Mouse (Mus musculus) spleen, postnatal 36 days (tissue): ENCODE results near the gene Stk17b.

Experiments
- DNase-seq, 2 experiments: peaks; one replicate each; pipeline ENCODE4 v3.0.0; 2022; ENCODE audit warnings: low spot score in 2 of 2, mixed read lengths in 1 of 2

The Stk17b gene

DNA sequence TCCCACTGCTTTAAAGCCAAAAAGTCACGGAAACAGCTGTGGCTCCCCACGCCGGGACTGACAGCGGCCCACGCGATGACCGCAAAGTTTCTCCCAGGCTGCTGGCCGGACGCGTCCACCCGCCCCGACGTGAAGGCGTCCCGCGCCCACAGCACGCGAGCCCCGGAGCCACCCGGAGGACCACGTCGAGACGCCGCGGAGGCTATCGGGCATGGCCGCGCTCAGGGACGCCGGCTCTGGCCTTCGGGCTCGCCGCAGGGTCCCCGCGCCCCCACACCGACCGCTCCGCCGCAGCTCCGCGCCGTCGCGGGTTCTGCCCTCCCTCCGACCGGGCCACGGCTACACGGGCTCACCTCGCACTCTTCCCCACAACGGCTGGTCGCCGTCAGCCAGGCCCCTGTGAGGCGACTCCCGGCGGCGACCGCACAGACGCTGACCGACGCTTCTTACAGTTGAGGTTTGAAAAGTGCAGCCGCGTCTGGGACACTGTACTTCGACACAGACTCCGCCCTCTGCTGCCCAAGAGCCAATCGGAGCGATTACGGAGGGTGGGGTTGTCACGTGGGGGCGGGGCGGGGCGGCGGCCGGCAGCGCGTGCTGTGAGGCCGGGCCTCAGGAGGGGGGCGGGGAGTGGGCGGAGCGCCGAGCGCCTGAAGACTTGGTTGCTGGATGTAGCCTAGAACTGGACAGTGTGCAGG, at the start of gene Stk17b:
TSS of gene Stk17b (minus strand) at position 504 of the 698 bp plus-strand sequence.
- peak; percentile 93 to 94 for DNase-seq

DNA sequence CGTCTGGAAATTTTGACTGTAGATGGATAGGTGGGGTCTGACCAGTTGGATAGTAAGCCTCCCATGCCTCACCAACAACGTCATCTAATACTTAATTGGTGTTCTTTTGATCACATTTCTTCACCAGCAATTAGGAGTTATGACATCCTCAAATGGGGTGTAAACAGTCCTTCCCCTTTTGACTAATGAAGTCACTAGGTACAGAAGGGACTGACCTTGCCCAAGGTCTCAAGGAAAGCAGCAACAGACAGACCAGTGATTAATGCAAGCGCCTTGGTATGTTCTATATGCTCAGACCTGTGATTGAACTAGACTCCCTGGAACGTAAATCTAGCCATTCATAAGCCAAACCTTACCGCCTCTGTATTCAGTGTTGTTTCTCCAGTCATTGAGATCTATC, 45.3 kb upstream of the Stk17b start:
- no peak for DNase-seq

DNA sequence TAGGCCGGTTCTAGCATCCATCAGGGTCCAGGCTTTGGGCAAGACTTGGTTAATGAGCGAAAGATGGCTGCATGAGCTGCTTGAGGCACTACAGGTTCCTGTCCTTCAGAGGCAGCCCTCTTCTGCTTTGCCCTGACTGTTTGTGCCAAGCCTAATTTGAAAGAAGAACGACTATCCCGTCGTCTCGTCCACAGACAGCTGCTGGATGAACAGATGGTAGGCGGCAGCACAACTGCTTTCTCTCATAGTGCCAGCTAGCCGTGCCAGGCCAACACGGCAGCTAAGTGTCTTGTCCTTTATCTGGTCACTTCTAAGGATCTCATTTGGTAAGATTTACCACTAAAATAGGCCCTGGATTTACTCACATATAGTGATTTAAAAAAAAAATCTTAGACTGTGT, 44.1 kb upstream of the Stk17b start:
- DNase-seq, result no peak

DNA sequence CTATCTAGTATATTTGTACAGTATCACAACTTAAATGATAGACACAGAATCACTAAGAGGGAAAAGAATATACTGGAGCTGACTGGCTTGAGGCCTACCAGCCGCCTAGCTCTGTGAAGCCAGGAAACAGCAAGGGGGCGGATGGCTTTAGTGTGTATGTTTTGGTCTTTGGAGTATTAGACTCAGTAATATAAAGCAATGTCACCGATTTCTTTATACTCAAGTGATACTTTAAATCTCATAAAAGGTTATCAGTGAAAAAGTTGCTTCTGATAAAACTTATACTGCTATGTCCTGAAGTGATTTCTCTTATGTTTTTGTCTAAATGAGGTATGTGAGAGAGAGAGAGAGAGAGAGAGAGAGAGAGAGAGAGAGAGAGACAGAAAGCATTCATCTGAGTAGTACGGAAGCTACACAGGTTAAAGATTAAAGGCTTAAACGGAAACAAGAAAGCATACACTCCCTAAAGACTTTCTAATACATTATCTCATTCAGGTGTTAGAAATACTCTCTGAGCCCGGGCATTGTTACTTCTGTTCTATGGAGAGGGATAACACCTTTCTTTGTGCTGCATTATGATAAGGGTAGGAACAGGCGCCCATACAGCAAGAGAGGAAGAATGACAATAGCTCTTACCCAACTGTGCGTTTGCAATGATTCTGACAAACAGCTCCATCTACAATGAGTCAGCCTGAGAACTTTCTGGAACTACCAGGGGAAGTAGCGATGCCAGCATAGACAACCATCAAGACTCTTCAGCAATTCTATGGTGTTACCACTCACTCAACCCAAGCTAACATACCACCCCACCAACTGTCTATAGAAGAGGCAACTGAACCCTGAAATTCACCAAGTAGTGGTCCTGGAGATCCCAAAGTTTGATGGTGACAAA, 39.7 kb upstream of the Stk17b start:
- DNase-seq, result peak in 1 of 2 experiments; percentile 40

DNA sequence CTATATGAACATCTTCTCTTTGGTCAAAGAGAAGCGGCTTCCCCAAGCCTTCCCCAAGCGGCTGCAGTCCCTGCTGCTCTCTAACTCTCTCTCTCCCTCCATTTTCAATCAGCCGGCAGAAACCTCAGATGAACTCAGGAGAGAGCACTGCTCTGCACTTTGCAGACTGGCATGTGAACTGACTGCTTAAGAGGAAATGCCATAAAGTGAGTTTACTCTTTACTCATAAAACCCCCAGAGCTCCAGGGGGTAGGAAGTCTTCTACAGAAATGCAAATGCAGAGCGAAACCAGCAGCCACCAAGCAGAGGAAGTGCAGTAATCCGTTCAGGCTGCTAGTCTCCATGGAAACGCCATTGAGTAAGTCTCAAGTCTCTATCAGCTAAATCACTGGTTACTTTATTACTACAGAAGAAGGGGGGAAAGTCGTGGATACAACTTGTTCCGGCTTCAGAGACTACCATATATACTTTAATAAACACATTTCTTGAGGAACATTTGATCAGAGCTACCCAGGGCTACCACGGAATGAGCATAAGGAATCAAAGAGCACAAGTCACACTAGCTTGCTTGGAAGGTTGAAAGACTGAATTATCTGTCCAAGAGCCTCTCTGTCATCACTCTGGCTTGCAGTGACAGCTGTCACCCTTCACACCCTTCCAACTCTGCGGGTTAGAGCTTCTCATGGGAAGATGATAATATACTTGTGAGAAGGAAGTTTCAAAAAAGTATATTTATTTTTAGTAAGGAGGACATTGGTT, 38.8 kb upstream of the Stk17b start:
- peak; percentile 88 to 91 for DNase-seq

GRCm38 (mm10) chr1:53821983-53822382, 37.0 kb upstream of the Stk17b start:
- no peak for DNase-seq

GRCm38 (mm10) chr1:53820041-53820632, 35.1 kb upstream of the Stk17b start:
- DNase-seq, result no peak

- DNase-seq, result no peak
Measured at GRCm38 (mm10) chr1:53818072-53818862, 33.2 kb upstream of the Stk17b start.

- DNase-seq, result no peak
Measured at GRCm38 (mm10) chr1:53816353-53816752, 31.3 kb upstream of the Stk17b start.

DNA sequence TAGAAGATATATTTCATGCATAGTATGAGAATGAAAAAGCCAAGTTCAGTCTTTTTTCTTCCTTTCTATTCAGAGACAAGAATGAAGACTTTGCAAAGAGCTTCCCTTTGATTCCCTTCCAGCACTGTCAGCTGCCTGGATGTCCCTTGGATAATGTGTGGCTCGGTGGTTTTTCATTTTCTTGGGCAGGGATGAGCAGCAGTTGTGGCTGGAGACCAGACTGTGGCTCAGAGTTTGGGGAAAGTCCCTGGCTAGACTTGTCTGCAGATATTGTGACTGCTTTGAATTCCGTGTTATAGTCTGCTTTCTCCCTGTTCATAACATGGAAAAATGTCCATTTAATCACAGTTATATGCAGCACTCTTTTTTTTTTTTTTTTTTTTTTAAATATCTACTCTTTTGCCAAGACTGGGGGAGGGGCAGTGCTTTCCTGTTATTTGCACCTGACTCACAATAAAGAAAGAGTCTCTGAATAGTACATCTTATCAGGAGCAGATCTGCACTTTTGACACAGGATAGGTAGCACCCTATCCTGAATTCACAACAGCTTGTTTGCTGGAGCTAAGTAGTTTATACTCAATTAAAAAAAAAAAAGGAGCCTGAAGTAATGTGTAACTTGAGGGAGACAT, 29.2 kb upstream of the Stk17b start:
- DNase-seq, result no peak

DNA sequence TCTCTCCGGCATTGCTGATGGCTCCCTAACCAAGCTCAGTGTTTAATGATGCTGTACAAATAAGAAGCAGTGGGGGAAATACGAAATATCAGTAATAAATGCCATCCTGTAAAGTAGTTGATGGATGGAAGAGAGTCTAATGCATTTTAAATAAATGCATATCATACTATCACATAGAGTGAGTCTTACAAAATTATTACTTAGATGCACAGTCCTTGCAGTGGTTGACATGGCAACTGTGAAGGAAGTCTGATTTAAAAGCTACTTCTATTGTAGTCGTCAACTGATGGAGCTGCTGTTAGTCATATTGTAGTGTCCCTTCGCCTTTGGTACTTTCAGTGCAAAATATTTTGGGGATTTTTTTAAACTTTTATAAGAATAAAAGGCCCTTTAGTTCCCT, 26.9 kb upstream of the Stk17b start:
- DNase-seq, result no peak

GRCm38 (mm10) chr1:53808229-53808628, 23.2 kb upstream of the Stk17b start:
- no peak for DNase-seq

DNA sequence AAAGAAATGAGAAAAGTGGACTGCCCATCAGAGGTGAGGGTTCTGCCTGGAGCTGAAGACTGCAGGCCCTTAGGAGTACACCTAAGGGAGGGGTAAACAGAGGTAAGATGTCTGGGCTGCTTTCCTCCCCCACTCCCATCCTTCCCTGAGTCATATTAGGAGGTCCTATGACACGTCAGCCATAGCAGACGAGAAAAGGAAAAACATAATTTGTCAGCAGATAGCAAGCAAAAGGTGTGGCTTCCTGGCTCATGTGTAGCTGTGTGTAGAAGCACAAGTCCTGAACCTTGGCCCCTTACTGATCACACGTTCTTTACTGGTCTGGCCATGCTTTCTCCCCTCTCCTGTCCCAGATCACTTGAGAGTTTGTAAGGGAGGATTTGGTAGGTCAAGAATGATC, 12.8 kb upstream of the Stk17b start:
- DNase-seq, result no peak

DNA sequence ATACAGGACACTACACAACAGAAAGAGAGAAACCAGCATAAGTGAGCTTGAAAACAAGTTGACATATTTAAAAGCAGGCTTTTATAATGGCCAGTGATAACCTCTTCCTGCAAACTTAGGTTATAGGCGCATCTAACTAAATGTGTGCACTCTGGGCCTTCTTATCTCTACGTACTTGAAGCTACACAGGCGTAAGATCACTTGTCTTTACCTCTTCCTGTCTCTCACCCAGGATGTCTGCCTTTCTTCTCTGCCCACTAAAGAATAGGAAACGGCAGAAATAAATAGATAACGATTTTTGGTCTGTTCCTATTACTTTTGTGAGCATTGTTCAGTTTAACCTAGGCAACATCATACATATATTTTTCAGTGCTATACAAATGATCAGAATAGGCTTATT, 12.1 kb upstream of the Stk17b start:
- no peak for DNase-seq

DNA sequence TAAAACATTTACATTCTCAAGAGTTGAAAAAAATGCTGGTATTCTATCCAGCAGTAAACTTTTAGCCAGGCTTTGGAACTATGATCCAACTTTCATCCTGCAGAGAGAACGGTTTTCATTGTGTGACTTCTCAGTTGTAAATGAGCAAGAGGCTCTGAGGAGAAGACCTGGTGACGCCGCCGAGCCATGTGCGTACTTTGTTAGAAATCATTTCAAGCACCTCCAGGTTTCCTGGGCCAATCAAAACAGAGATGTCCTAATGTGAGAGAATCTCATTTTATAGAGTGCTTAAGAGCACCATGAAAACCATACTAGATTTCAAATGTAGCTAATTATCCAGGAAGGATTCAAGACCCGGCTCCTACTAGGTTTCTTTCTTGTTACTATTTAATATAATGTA, 11.2 kb upstream of the Stk17b start:
- DNase-seq, result no peak

- no peak for DNase-seq
Measured at GRCm38 (mm10) chr1:53795591-53795990, 10.6 kb upstream of the Stk17b start.

DNA sequence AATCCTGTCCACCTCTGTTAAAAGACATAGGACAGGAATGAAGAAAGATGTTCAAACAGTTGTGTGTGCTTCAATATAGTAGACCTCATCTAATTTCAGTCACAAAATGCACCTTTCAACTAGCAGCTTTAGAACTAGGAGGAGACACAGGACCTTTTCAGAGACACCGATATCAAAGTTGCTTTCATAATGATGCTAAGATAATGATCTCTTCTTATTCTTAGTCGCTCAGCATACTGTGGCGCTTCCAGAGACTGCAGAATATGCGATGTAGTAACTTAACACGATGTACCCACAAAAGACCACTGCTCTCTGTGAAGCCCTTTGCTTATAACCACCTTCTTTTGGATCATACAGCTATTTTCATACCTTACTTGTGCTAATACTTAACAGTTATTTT, 10.1 kb upstream of the Stk17b start:
- no peak for DNase-seq

- DNase-seq, result no peak
Measured at GRCm38 (mm10) chr1:53794279-53794678, 9.3 kb upstream of the Stk17b start.

DNA sequence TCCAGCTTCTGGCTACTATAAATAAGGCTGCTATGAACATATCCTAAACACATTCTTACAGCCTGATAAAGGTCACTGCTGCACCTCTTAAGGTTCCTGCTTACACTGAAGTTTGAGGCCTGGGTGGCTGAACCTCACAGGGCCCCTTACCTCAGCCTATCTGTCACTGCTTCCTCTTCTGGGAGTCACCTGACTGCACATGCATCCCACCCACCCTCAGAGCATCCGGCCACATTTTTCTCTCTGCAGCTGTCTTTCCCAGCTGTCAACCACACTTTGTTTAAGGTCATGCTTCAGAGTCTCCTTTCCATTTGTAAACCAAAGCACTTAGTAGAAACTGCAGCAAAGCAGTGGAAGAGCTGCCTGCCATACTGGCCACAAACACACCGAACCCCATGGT, 6.3 kb upstream of the Stk17b start:
- DNase-seq, result peak; percentile 93 to 94

DNA sequence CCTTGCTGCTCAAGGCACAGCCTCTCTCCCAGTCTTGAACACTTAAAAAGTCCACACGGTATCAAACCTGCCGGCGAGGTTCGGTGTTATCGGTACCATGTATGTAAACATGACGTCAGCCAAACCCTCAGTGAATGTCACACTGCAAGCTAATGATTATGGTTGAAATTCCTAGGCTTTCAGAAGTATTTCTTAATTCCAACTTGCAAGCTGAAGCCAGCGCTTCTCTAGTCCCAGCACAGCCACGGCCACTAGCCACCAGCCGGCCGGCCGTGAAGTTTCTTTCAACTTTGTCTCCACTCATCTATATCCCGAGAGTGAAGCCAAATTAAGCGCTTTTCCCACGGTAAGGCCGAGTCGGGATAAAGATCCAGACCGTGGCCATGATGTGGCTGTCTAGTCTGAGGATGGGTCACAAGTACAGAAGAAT, 718 bp downstream of the Stk17b start:
- DNase-seq, result peak; percentile 46 to 64

GRCm38 (mm10) chr1:53782956-53783355, 2.1 kb downstream of the Stk17b start:
- DNase-seq, result no peak
